Mouse (Mus musculus): Measurements from ENCODE around the gene Bud13. TPM values are rescaled to one million over a fixed set of nuclear protein-coding genes. Genes with fewer than 3 reads are reported as not detected.

Gene Bud13
- polyA plus RNA-seq, 1 experiment from 2014 or later, result 28.5 TPM

- DNase-seq (ENCODE audit: low spot score) (peak; percentile 81), ATAC-seq (ENCODE audit: insufficient read depth, low FRiP score, low TSS enrichment) (no peak)
- Histone ChIP-seq H3K36me3 (ENCODE audit: control insufficient read depth, insufficient read depth, low read length) (no peaks in the 10 kb centered on the region), H3K9ac (ENCODE audit: low read length) (no peak overlapping the region), H3K27ac (ENCODE audit: low read depth, low read length) (no peak overlapping the region), H3K4me1 (ENCODE audit: control insufficient read depth, insufficient read depth, low read length) (no peaks in the 10 kb centered on the region), H3K27me3 (ENCODE audit: control insufficient read depth, insufficient read depth, low read length) (no peaks in the 10 kb centered on the region), H3K4me2 (ENCODE audit: low read depth) (no peak overlapping the region), H3K9me3 (ENCODE audit: control insufficient read depth, low read length) (no peaks in the 10 kb centered on the region), H3K4me3 (ENCODE audit: low read depth, low read length) (no peak overlapping the region)
- WGBS, result 29% methylated on average over 11 of the region's 11 CpGs
Measured at GRCm38 (mm10) chr9:46246752-46247324, 36.0 kb upstream of the Bud13 start.

- Histone ChIP-seq H3K27me3 (ENCODE audit: control insufficient read depth, insufficient read depth, low read length) (no peaks in the 10 kb centered on the region), H3K4me3 (ENCODE audit: low read depth, low read length) (no peak overlapping the region), H3K9me3 (ENCODE audit: control insufficient read depth, low read length) (no peaks in the 10 kb centered on the region), H3K4me1 (ENCODE audit: control insufficient read depth, insufficient read depth, low read length) (no peaks in the 10 kb centered on the region), H3K4me2 (ENCODE audit: low read depth) (no peak overlapping the region), H3K27ac (ENCODE audit: low read depth, low read length) (no peak overlapping the region), H3K36me3 (ENCODE audit: control insufficient read depth, insufficient read depth, low read length) (no peaks in the 10 kb centered on the region), H3K9ac (ENCODE audit: low read length) (no peak overlapping the region)
- 91% methylated on average over 7 of the region's 7 CpGs for WGBS
- DNase-seq (ENCODE audit: low spot score) (no peak), ATAC-seq (ENCODE audit: insufficient read depth, low FRiP score, low TSS enrichment) (no peak)
Measured at GRCm38 (mm10) chr9:46256177-46256576, 26.6 kb upstream of the Bud13 start.

GRCm38 (mm10) chr9:46256658-46257385 lies 26.0 kb upstream of the Bud13 start:
- no peak overlapping the region for H3K9ac ChIP-seq (ENCODE audit: low read length)
- no peak for DNase-seq (ENCODE audit: low spot score)
- H3K9me3 ChIP-seq (ENCODE audit: control insufficient read depth, low read length), result no peaks in the 10 kb centered on the region
- WGBS, result 92% methylated on average over 10 of the region's 10 CpGs
- no peaks in the 10 kb centered on the region for H3K4me1 ChIP-seq (ENCODE audit: control insufficient read depth, insufficient read depth, low read length)
- H3K4me3 ChIP-seq (ENCODE audit: low read depth, low read length), result no peak overlapping the region
- ATAC-seq (ENCODE audit: insufficient read depth, low FRiP score, low TSS enrichment), result no peak
- H3K36me3 ChIP-seq (ENCODE audit: control insufficient read depth, insufficient read depth, low read length), result no peaks in the 10 kb centered on the region
- H3K27me3 ChIP-seq (ENCODE audit: control insufficient read depth, insufficient read depth, low read length), result no peaks in the 10 kb centered on the region
- no peak overlapping the region for H3K4me2 ChIP-seq (ENCODE audit: low read depth)
- no peak overlapping the region for H3K27ac ChIP-seq (ENCODE audit: low read depth, low read length)

DNA sequence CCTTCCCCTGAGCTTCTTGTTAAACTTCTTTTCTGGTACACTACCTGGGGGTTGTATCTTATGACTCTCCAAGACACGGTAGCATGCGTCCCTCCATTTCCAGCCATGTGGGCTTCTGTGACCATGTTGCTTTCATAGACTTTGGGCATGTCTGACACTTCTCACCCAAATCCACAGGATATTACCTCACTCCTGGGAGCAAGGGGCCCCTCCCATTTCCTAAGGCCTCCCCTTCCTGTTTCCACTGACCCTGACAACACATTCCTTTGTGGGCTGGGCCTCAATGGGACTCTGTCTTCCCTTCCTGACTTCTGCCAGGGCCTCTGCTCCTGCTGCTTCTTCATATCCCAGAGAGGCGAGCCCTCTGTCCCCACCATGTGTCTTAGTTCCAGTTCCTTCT lies 25.3 kb upstream of the Bud13 start:
- H3K36me3 ChIP-seq (ENCODE audit: control insufficient read depth, insufficient read depth, low read length), result no peaks in the 10 kb centered on the region
- H3K27me3 ChIP-seq (ENCODE audit: control insufficient read depth, insufficient read depth, low read length), result no peaks in the 10 kb centered on the region
- no peak overlapping the region for H3K27ac ChIP-seq (ENCODE audit: low read depth, low read length)
- ATAC-seq (ENCODE audit: insufficient read depth, low FRiP score, low TSS enrichment) (no peak), DNase-seq (ENCODE audit: low spot score) (no peak)
- H3K4me3 ChIP-seq (ENCODE audit: low read depth, low read length), result no peak overlapping the region
- H3K4me1 ChIP-seq (ENCODE audit: control insufficient read depth, insufficient read depth, low read length), result no peaks in the 10 kb centered on the region
- no peaks in the 10 kb centered on the region for H3K9me3 ChIP-seq (ENCODE audit: control insufficient read depth, low read length)
- H3K9ac ChIP-seq (ENCODE audit: low read length), result no peak overlapping the region
- WGBS, result 92% methylated on average over 3 of the region's 3 CpGs
- no peak overlapping the region for H3K4me2 ChIP-seq (ENCODE audit: low read depth)

DNA sequence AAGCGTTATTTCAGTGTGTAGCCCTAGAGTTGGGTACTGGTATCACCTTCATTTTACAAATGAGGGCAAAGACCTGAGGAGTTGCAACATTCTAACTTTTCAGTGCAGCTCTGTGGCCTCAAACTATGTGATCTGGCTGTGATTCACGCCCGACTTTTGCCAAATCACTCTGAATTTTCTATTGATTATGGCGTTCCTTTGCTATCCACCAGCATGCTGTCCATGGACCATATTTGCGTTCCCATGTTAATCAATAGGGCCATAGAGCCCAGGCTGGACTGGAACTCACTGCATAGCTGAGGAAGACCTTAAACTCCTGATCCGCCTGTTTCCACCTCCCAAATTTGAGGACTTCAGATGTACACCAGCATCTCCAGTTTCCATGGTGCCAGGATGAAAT lies 23.7 kb upstream of the Bud13 start:
- no peak for DNase-seq (ENCODE audit: low spot score)
- WGBS, result 88% methylated on average over 6 of the region's 6 CpGs
- no peaks in the 10 kb centered on the region for H3K27me3 ChIP-seq (ENCODE audit: control insufficient read depth, insufficient read depth, low read length)
- H3K9ac ChIP-seq (ENCODE audit: low read length), result no peak overlapping the region
- no peaks in the 10 kb centered on the region for H3K36me3 ChIP-seq (ENCODE audit: control insufficient read depth, insufficient read depth, low read length)
- no peaks in the 10 kb centered on the region for H3K9me3 ChIP-seq (ENCODE audit: control insufficient read depth, low read length)
- ATAC-seq (ENCODE audit: insufficient read depth, low FRiP score, low TSS enrichment), result no peak
- H3K4me2 ChIP-seq (ENCODE audit: low read depth), result no peak overlapping the region
- no peaks in the 10 kb centered on the region for H3K4me1 ChIP-seq (ENCODE audit: control insufficient read depth, insufficient read depth, low read length)
- no peak overlapping the region for H3K27ac ChIP-seq (ENCODE audit: low read depth, low read length)
- no peak overlapping the region for H3K4me3 ChIP-seq (ENCODE audit: low read depth, low read length)

DNA sequence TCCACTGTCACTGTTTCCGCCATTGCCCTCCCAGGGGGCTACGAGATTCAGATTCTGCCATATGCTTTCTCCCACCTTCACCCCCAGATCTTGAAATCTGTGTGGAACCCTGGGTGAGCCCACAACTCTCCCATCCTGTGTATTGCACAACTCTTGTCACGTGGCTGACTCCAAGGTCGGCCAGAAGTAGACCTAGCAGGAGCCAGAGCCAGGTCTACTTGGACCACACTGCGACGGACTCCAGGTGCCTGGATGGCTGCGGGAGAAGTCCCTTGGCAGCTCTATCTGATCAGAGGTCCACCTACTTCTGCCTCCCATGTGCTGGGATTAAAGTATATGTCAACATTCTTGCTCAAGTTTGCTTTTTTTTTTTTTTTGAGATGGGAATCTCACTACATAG lies 21.7 kb upstream of the Bud13 start:
- ATAC-seq (ENCODE audit: insufficient read depth, low FRiP score, low TSS enrichment) (no peak), DNase-seq (ENCODE audit: low spot score) (no peak)
- 87% methylated on average over 7 of the region's 7 CpGs for WGBS

DNA sequence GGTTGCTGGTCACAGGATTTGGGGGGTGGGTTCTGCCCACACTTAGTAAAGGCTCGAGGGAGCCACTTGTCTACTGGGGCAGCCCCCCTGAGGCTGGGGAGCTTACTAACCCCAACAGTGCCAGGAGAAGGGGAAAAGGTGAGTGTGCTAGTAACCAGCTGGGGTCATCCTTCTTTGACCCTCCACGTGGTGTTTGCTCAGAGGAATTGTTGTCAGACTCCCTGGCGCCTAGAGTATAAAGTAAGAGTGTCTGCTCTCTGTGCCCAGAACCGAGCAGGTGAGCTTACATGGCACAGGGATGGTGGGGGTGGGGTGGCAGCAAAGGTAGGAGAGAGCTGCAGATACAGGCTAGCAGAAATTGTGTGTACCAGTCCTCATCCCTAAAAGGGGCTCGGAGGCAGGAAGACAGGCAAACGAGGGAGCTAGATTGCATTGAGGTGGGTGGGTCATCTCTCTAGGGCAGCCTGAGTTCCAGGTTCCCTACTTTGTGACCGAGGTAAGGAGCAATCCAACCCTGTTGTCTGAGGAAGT lies 14.4 kb upstream of the Bud13 start, which contains the start of gene Apoa5:
Gene Apoa5 (plus strand): TSS at position 291 of the 531 bp plus-strand sequence.
- no peaks in the 10 kb centered on the region for H3K27me3 ChIP-seq (ENCODE audit: control insufficient read depth, insufficient read depth, low read length)
- DNase-seq (ENCODE audit: low spot score), result no peak
- ATAC-seq (ENCODE audit: insufficient read depth, low FRiP score, low TSS enrichment), result no peak
- no peak within 1 kb of the TSS for H3K4me2 ChIP-seq (ENCODE audit: low read depth)
- H3K9me3 ChIP-seq (ENCODE audit: control insufficient read depth, low read length), result no peaks in the 10 kb centered on the region
- 59% methylated on average over 7 of the region's 7 CpGs for whole genome bisulfite sequencing
- no peak within 1 kb of the TSS for H3K27ac ChIP-seq (ENCODE audit: low read depth, low read length)
- no peaks in the 10 kb centered on the region for H3K36me3 ChIP-seq (ENCODE audit: control insufficient read depth, insufficient read depth, low read length)
- no peak within 1 kb of the TSS for H3K9ac ChIP-seq (ENCODE audit: low read length)
- H3K4me3 ChIP-seq (ENCODE audit: low read depth, low read length), result no peak within 1 kb of the TSS
- no peaks in the 10 kb centered on the region for H3K4me1 ChIP-seq (ENCODE audit: control insufficient read depth, insufficient read depth, low read length)

More for the DNA sequence above, 21.7 kb upstream of the Bud13 start:
- H3K4me2 ChIP-seq (ENCODE audit: low read depth), result no peak overlapping the region
- H3K27me3 ChIP-seq (ENCODE audit: control insufficient read depth, insufficient read depth, low read length), result no peaks in the 10 kb centered on the region
- H3K4me3 ChIP-seq (ENCODE audit: low read depth, low read length), result no peak overlapping the region
- H3K9me3 ChIP-seq (ENCODE audit: control insufficient read depth, low read length), result no peaks in the 10 kb centered on the region
- no peaks in the 10 kb centered on the region for H3K4me1 ChIP-seq (ENCODE audit: control insufficient read depth, insufficient read depth, low read length)
- H3K36me3 ChIP-seq (ENCODE audit: control insufficient read depth, insufficient read depth, low read length), result no peaks in the 10 kb centered on the region
- H3K27ac ChIP-seq (ENCODE audit: low read depth, low read length), result no peak overlapping the region
- no peak overlapping the region for H3K9ac ChIP-seq (ENCODE audit: low read length)

DNA sequence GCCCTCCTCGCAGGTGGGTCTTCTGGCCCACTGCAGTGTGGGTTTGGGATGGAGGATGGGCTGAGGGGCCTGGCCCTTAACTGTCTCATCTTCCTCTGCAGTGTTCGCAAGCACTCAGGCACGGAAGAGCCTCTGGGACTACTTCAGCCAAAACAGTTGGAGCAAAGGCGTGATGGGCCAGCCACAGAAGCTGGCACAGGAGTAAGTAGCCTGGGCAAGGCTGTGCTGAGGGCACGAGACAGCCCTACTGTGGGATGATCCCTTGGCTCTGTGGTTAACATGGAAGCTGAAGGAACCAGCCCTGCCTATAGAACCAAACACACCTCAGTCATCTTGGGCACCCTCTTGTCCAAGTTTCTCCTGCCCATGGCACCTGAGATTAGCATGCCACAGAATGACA lies 13.7 kb upstream of the Bud13 start:
- DNase-seq (ENCODE audit: low spot score) (no peak), ATAC-seq (ENCODE audit: insufficient read depth, low FRiP score, low TSS enrichment) (no peak)
- WGBS, result 91% methylated on average over 5 of the region's 5 CpGs
- no peaks in the 10 kb centered on the region for H3K36me3 ChIP-seq (ENCODE audit: control insufficient read depth, insufficient read depth, low read length)
- no peak overlapping the region for H3K4me3 ChIP-seq (ENCODE audit: low read depth, low read length)
- H3K4me1 ChIP-seq (ENCODE audit: control insufficient read depth, insufficient read depth, low read length), result no peaks in the 10 kb centered on the region
- no peaks in the 10 kb centered on the region for H3K27me3 ChIP-seq (ENCODE audit: control insufficient read depth, insufficient read depth, low read length)
- no peak overlapping the region for H3K4me2 ChIP-seq (ENCODE audit: low read depth)
- H3K27ac ChIP-seq (ENCODE audit: low read depth, low read length), result no peak overlapping the region
- no peak overlapping the region for H3K9ac ChIP-seq (ENCODE audit: low read length)
- no peaks in the 10 kb centered on the region for H3K9me3 ChIP-seq (ENCODE audit: control insufficient read depth, low read length)

DNA sequence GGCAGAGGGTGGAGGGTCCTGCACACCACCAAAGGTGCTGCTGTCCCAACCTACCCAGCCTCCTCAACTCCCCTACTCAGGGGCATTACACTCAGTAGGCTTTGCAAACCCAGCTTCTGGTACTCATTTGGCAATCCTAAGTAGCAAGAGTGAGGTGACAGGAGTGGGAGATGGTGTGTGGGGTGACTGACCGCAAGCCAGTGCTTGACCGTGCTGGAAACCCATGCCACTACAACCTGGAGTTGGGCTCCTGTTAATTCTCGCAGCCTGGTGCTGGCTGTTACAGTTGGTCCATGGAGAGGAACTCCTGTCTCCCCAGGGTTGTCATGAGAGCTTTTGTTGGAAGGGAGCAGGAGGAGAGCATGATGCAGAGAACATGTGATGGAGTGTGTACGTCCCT lies 12.0 kb upstream of the Bud13 start:
- H3K27ac ChIP-seq (ENCODE audit: low read depth, low read length), result no peak overlapping the region
- no peaks in the 10 kb centered on the region for H3K36me3 ChIP-seq (ENCODE audit: control insufficient read depth, insufficient read depth, low read length)
- no peak overlapping the region for H3K4me2 ChIP-seq (ENCODE audit: low read depth)
- no peaks in the 10 kb centered on the region for H3K27me3 ChIP-seq (ENCODE audit: control insufficient read depth, insufficient read depth, low read length)
- WGBS, result 91% methylated on average over 4 of the region's 4 CpGs
- no peak for ATAC-seq (ENCODE audit: insufficient read depth, low FRiP score, low TSS enrichment)
- H3K9ac ChIP-seq (ENCODE audit: low read length), result no peak overlapping the region
- H3K4me3 ChIP-seq (ENCODE audit: low read depth, low read length), result no peak overlapping the region
- no peak for DNase-seq (ENCODE audit: low spot score)
- H3K9me3 ChIP-seq (ENCODE audit: control insufficient read depth, low read length), result no peaks in the 10 kb centered on the region
- no peaks in the 10 kb centered on the region for H3K4me1 ChIP-seq (ENCODE audit: control insufficient read depth, insufficient read depth, low read length)
